Mouse (Mus musculus) embryonic facial prominence, embryonic 11.5 days (tissue): ENCODE measurements around the gene Ogdh. TPM values are rescaled to one million over a fixed set of nuclear protein-coding genes. Genes with fewer than 3 reads are reported as not detected.
A peak's percentile ranks its signal among the peaks of the same experiment; 100 is the strongest.

Experiments
- ATAC-seq: fragments of 200-750 bp; cut with Nextera tagmentation; replicated peaks from 2 replicates; pipeline ENCODE4 v1.8.0; 2017; ENCODE audit warnings: low read depth; ENCODE audit not compliant: insufficient number of reproducible peaks, low FRiP score, low TSS enrichment
- DNase-seq: peaks from one replicate; pipeline ENCODE4 v3.0.0-alpha.2; 2015; ENCODE audit warnings: low spot score
- H3K27ac ChIP-seq: fragments of 300-500 bp; sonication (generic); replicated peaks from 2 replicates; pipeline ENCODE4 v1.5.1; 2014; ENCODE audit warnings: mild to moderate bottlenecking, low read depth, low read length, control low read depth
- H3K27me3 ChIP-seq: fragments of 300-500 bp; sonication (generic); 2 replicates; pipeline ENCODE4 v1.6.1; 2014; ENCODE audit warnings: mild to moderate bottlenecking, low read length, moderate library complexity, mixed read lengths; ENCODE audit not compliant: control insufficient read depth, insufficient read depth
- H3K36me3 ChIP-seq: fragments of 300-500 bp; sonication (generic); replicated peaks from 2 replicates; pipeline ENCODE4 v1.6.1; 2014; ENCODE audit warnings: low read depth, mild to moderate bottlenecking, low read length, moderate library complexity, mixed read lengths; ENCODE audit not compliant: control insufficient read depth, insufficient read depth
- H3K4me1 ChIP-seq: fragments of 300-500 bp; sonication (generic); 2 replicates; pipeline ENCODE4 v1.6.1; 2014; ENCODE audit warnings: low read length, mixed read lengths; ENCODE audit not compliant: control insufficient read depth, insufficient read depth
- H3K4me2 ChIP-seq: fragments of 300-500 bp; sonication (generic); 2 replicates; pipeline ENCODE4 v1.6.1; 2014; ENCODE audit warnings: low read depth, mild to moderate bottlenecking, control low read depth, low read length, moderate library complexity
- H3K4me3 ChIP-seq: fragments of 300-500 bp; sonication (generic); 2 replicates; pipeline ENCODE4 v1.5.1; 2014; ENCODE audit warnings: low read depth, low read length, control low read depth
- H3K9ac ChIP-seq: fragments of 300-500 bp; sonication (generic); replicated peaks from 2 replicates; pipeline ENCODE4 v1.6.1; 2014; ENCODE audit warnings: mild to moderate bottlenecking, control low read depth, low read length
- H3K9me3 ChIP-seq: fragments of 300-500 bp; sonication (generic); replicated peaks from 2 replicates; pipeline ENCODE4 v1.6.1; 2016; ENCODE audit warnings: mild to moderate bottlenecking, low read length, inconsistent platforms, mixed read lengths; ENCODE audit not compliant: control insufficient read depth
- WGBS: fragments of 180-500 bp; shearing (Covaris S2); extraction: QIAGEN DNeasy Blood & Tissue Kit; methylation state at CpG from one replicate; pipeline ENCODE4 v1.1.7; 2014; 5-methylcytosine and 5-hydroxymethylcytosine counted together
- polyA plus RNA-seq: library from polyadenylated mRNA; unstranded; fragments of >200 nt; fragmentation: Nextera tagmentation; extraction: Ambion mirVana; gene quantifications from 2 replicates; pipeline ENCODE4 v1.2.1, GENCODE M21; 2014

Ogdh gene
- polyA plus RNA-seq, 1 experiment from 2014 or later, result 75.3 TPM

DNA sequence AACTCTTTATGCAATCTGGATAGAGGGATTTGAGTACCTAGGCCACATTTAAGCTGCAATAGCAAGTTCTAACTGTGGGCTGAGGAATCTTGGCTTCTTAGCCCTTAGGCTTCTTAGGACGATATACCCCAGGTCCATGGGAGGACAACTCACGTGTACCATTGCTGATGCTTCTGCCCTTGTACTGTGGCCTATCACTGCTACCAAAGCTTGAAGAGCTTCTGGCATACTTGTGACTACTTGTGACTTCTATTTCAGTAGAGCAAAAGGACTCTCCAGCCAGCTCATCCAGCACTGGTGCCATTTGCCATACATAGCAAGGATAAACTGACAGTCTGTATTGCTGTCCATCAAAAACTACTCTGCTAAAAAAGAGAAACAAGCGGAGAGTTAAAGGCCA is 1.3 kb upstream of the Ogdh start:
- Histone ChIP-seq H3K27me3 (no peaks in the 10 kb centered on the region), H3K27ac (no peak overlapping the region), H3K4me2 (no peak overlapping the region), H3K36me3 (no peaks in the 10 kb centered on the region), H3K9ac (no peak overlapping the region), H3K4me3 (no peak overlapping the region), H3K9me3 (no peaks in the 10 kb centered on the region), H3K4me1 (no peaks in the 10 kb centered on the region)
- WGBS, result 95% methylated on average over 3 of the region's 3 CpGs
- ATAC-seq (no peak), DNase-seq (no peak)

DNA sequence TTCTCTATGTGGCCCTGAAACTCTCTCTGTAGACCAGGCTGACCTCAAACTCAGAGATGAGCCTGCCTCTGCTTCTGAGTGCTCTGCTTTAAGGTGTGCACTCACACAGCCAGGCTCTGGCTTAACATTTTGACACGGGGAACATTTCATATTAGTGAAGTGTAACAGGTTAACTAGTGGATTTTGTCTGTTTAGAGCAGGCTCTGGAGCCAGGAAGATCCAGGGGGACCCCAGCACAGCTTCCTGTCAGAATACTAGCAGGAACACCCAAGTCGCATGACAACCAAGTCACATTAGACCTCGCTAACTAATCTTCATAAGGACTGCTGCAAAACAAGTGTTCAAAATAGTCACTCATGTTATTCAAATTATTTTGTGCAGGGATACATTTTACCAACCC is 550 bp upstream of the Ogdh start:
- Histone ChIP-seq H3K4me3 (peak overlapping the region; percentile 79), H3K9me3 (no peaks in the 10 kb centered on the region), H3K9ac (peak overlapping the region; percentile 71), H3K4me1 (no peaks in the 10 kb centered on the region), H3K36me3 (no peaks in the 10 kb centered on the region), H3K27me3 (no peaks in the 10 kb centered on the region), H3K27ac (no peak overlapping the region), H3K4me2 (peak overlapping the region; percentile 63)
- ATAC-seq (no peak), DNase-seq (no peak)
- 31% methylated on average over 3 of the region's 3 CpGs for WGBS

DNA sequence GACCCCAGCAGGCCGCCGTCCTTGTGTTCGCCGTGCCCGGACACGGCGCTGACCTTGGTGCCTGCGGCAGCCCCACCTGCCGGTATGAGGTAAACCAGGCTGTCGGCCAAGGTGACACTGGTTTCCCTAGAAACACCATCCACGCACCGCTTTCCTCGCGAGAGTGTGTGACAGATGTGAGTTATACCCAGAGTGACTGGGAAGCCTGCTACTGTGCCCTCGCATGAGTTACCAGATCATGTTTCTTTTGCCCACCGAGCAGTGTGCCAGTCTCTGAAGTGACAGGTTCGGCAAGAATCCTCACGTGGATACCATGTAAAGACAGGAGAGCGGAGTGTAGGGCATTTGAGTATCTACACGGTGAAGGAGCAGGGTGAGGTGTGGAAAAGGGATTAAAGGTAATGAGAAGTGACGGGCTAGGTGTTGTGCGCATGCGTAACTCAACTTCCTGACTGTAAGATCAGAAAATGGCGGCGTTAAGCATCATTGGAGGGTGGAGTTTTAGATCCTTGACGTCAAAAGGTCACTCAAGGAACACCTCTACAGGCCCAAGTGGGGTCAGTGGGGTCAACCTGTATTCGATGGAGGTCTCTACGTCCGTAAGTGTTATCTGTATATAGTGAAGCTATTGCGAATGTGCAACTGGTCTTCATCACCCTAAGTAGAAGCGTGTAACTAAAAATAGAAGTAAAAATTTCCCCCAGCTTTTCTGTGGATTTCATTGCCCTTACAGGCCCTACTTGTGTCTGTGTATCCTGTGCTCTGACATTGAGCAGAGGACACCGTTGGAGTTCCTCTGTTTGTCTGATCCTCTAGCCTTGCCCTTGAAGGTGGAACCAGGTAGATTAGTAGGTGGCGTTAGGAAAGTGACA is 919 bp downstream of the Ogdh start:
- Histone ChIP-seq H3K27me3 (no peaks in the 10 kb centered on the region), H3K9ac (peak overlapping the region; percentile 71), H3K27ac (peak overlapping the region; percentile 65), H3K4me2 (peak overlapping the region; percentile 87), H3K4me1 (no peaks in the 10 kb centered on the region), H3K36me3 (no peaks in the 10 kb centered on the region), H3K4me3 (peak overlapping the region; percentile 79), H3K9me3 (no peaks in the 10 kb centered on the region)
- DNase-seq, result peak; percentile 81
- 16% methylated on average over 33 of the region's 33 CpGs for whole genome bisulfite sequencing
- ATAC-seq, result no peak; the same call in 1 of the 2 replicates

DNA sequence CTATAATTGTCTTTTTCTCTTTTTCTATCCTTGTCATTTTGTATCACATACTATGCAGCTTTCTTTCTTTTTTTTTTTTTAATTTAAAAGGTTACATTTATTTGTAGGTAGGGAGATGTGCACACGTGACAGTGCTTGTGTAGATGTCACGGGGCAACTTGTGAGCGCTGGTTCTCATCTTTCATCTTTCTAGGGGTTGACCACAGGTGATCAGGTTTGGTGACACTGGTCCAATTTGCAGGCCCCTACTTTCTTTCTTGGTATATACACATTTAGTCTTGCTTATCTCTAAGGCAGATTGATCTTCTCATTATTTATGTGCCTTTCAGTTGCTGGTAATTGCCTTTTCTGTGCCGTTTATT is 1.5 kb downstream of the Ogdh start:
- ATAC-seq (no peak), DNase-seq (no peak)
- H3K27ac ChIP-seq, result no peak overlapping the region
- no peaks in the 10 kb centered on the region for H3K4me1 ChIP-seq
- no peak overlapping the region for H3K4me3 ChIP-seq
- no peaks in the 10 kb centered on the region for H3K36me3 ChIP-seq
- no peaks in the 10 kb centered on the region for H3K9me3 ChIP-seq
- H3K27me3 ChIP-seq, result no peaks in the 10 kb centered on the region
- H3K4me2 ChIP-seq, result no peak overlapping the region
- H3K9ac ChIP-seq, result no peak overlapping the region
- WGBS, result 92% methylated on average over 4 of the region's 4 CpGs

DNA sequence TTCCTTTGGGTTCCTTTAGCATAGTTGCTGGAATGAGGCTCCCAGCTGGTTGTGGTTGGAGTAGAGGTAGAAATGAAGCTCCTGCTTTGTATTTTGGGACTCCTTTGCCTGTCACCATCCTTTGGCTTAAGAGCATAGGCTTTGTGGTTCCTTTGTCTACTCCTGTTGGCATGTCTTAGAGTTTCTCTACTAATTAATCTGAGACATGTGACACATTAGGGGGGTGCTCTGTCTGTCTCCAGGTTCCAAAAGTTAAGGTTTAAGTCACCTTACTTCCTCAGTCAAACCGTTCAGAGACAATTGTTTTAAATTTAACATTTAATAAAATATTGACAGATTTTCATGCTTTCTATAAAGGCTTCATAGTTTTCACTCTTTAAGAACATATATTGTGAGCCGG is 2.2 kb downstream of the Ogdh start:
- whole genome bisulfite sequencing, result 93% methylated on average over 2 of the region's 2 CpGs

DNA sequence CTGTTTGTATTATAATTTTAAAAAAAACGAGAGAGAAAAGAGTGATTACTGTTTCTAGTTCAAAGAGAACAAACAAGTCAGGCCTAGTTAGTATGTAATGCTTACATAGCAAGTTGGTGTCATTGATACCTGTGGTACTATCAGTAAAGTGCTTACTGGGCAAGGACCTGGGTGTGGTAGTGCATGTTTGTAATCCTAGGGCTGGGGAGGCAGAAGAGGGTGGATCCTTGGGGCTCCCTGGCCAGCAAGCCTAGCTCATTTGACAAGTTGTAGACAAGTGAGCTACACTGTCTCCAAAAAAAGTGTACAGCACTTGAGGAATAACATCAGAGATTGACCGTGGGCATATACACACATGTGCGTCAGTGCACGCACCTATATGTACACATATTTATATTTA is 3.2 kb downstream of the Ogdh start:
- no peak overlapping the region for H3K9ac ChIP-seq
- H3K4me2 ChIP-seq, result no peak overlapping the region
- peaks cover 3% of the 10 kb centered on the region; the same call in 1 of the 2 replicates for H3K36me3 ChIP-seq
- H3K27me3 ChIP-seq, result no peaks in the 10 kb centered on the region
- DNase-seq (no peak), ATAC-seq (no peak)
- H3K4me3 ChIP-seq, result no peak overlapping the region
- H3K4me1 ChIP-seq, result no peaks in the 10 kb centered on the region
- H3K9me3 ChIP-seq, result no peaks in the 10 kb centered on the region
- H3K27ac ChIP-seq, result no peak overlapping the region
- 90% methylated on average over 4 of the region's 4 CpGs for WGBS

More for the DNA sequence above, 2.2 kb downstream of the Ogdh start:
- H3K27ac ChIP-seq, result no peak overlapping the region
- H3K36me3 ChIP-seq, result peaks cover 2% of the 10 kb centered on the region; the same call in 1 of the 2 replicates
- no peaks in the 10 kb centered on the region for H3K4me1 ChIP-seq
- H3K4me2 ChIP-seq, result no peak overlapping the region
- no peaks in the 10 kb centered on the region for H3K9me3 ChIP-seq
- no peaks in the 10 kb centered on the region for H3K27me3 ChIP-seq
- H3K9ac ChIP-seq, result no peak overlapping the region
- no peak for DNase-seq
- H3K4me3 ChIP-seq, result no peak overlapping the region
- ATAC-seq, result no peak

DNA sequence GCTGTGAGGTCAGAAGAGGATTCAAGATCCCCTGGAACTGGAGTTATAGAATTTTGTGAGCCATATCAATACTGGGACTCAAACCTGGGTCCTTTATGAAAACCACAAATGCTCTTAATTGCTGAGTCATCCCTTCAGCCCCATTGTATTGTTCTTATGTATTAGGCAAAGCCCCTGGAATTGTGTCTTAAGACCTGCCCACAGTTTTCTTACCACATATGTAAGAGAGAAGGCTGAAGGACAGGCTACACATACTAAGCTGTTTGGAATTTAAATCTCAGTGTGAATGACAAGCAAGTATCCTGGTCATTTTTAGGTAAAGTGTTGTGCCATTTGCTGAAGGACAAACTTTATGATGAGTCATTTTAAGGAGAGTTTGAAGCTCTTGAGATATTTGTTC is 4.6 kb downstream of the Ogdh start:
- ATAC-seq (no peak), DNase-seq (no peak)
- H3K9ac ChIP-seq, result no peak overlapping the region
- H3K4me3 ChIP-seq, result no peak overlapping the region
- no peak overlapping the region for H3K27ac ChIP-seq
- H3K9me3 ChIP-seq, result no peaks in the 10 kb centered on the region
- no peaks in the 10 kb centered on the region for H3K27me3 ChIP-seq
- H3K4me2 ChIP-seq, result no peak overlapping the region
- no peaks in the 10 kb centered on the region for H3K4me1 ChIP-seq
- H3K36me3 ChIP-seq, result peaks cover 3% of the 10 kb centered on the region; the same call in 1 of the 2 replicates

DNA sequence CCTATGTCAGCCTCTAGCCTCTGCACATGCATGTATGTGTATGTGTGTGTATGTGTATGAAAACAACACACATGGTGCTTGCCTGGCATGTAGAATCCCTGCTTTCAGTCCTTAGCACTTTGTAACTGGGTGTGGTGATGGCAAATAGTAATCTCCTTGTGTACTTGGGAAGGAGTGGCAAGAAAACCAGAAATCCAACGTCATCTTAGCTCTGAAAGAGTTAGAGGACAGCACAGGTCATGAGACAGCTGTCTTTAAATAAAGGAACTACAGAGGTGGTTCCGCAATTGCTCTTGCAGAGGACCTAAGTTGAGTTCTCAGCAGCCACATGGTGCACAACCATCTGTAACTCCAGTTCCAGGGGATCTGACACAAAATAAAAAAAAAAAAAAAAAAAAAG is 8.0 kb downstream of the Ogdh start:
- no peaks in the 10 kb centered on the region for H3K27me3 ChIP-seq
- H3K9ac ChIP-seq, result no peak overlapping the region
- DNase-seq (no peak), ATAC-seq (no peak)
- peaks cover 3% of the 10 kb centered on the region; the same call in 1 of the 2 replicates for H3K36me3 ChIP-seq
- H3K4me2 ChIP-seq, result no peak overlapping the region
- 91% methylated on average over 2 of the region's 2 CpGs for WGBS
- H3K9me3 ChIP-seq, result no peaks in the 10 kb centered on the region
- H3K27ac ChIP-seq, result no peak overlapping the region
- H3K4me1 ChIP-seq, result no peaks in the 10 kb centered on the region
- no peak overlapping the region for H3K4me3 ChIP-seq
